Mouse (Mus musculus) cortical plate, adult 2 months (tissue): ENCODE results near the gene Faf2.

ENCODE experiments used
- CTCF ChIP-seq: fragments of 200-500 bp; IDR thresholded peaks from 2 replicates; pipeline ENCODE4 v1.5.1; 2011; ENCODE audit warnings: mild to moderate bottlenecking, control low read depth, low read length; ENCODE audit not compliant: insufficient read depth; ENCODE audit errors: extremely low read depth
- POLR2A ChIP-seq: fragments of 200-500 bp; IDR thresholded peaks from 2 replicates; pipeline ENCODE4 v1.6.1; 2011; ENCODE audit warnings: mild to moderate bottlenecking, low read length, control low read depth; ENCODE audit not compliant: insufficient read depth; ENCODE audit errors: extremely low read depth

DNA sequence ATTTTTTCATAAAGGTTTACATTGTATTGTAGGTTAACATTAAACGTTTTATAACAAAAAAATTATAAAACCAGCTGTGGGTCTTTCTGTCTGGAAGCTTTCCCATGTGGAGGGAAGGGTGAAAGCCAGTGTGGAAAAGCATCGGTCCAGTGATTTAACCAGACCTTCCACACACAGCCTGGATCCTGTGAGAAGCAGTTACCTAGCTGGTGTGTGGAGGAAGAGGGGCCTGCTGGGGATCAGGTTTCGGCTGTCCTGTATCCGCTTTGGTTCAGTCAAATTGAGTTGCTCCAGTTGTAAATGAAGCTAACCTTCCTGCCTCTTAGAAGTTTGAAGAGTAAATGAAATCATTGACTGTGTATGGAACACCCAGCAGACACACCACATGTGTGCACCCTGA lies 42.4 kb downstream of the Faf2 start:
- TF ChIP-seq POLR2A = no peak
- no peak for TF ChIP-seq CTCF
